23 mouse cellular contexts compared by ENCODE assay signal in genomic region chr5:137173967-137174366, GRCm38 (mm10). TPM values are rescaled to one million over a fixed set of nuclear protein-coding genes. Genes with fewer than 3 reads are reported as not detected.
A peak's percentile ranks its signal among the peaks of the same experiment; 100 is the strongest.
DNase-seq lines count a peak whose midpoint lies in the region; ATAC-seq and TF ChIP-seq lines count a peak whose summit lies in the region.
"Had no signal": no experiment of that assay in that cellular context is flagged by ENCODE, and none has a peak within 500 bp of the region (broad histone marks: within the 10 kb centered on the region; RNA-seq: fewer than 3 reads in every experiment).

No protein-coding gene starts in this region.

- H3K4me2 ChIP-seq in intestine, embryonic 14.5 days (ENCODE audit: low read length), result no peak overlapping the region
- no peak overlapping the region for H3K4me2 ChIP-seq in intestine, postnatal 0 days (replicated peaks; ENCODE audit: low read depth)
- H3K4me2 ChIP-seq in intestine, embryonic 15.5 days (replicated peaks), result no peak overlapping the region
- no peak overlapping the region for H3K4me2 ChIP-seq in forebrain, embryonic 11.5 days (ENCODE audit: low read depth, low read length, severe bottlenecking)
- H3K4me2 ChIP-seq: embryonic facial prominence, embryonic 12.5 days; forebrain, embryonic 12.5 days had no signal

- no peaks in the 10 kb centered on the region for H3K9me3 ChIP-seq in intestine, embryonic 14.5 days (ENCODE audit: control insufficient read depth, low read length)
- no peaks in the 10 kb centered on the region for H3K9me3 ChIP-seq in intestine, postnatal 0 days (ENCODE audit: control insufficient read depth)
- no peaks in the 10 kb centered on the region for H3K9me3 ChIP-seq in intestine, embryonic 15.5 days
- H3K9me3 ChIP-seq in forebrain, embryonic 11.5 days (ENCODE audit: control insufficient read depth, low read length), result no peaks in the 10 kb centered on the region
- H3K9me3 ChIP-seq: embryonic facial prominence, embryonic 10.5 days; embryonic facial prominence, embryonic 12.5 days had no signal

- no peak overlapping the region for H3K27ac ChIP-seq in intestine, embryonic 14.5 days (ENCODE audit: low read depth)
- no peak overlapping the region for H3K27ac ChIP-seq in intestine, postnatal 0 days (ENCODE audit: low read depth, low read length)
- H3K27ac ChIP-seq in intestine, embryonic 15.5 days, result no peak overlapping the region
- no peak overlapping the region for H3K27ac ChIP-seq in forebrain, embryonic 11.5 days (ENCODE audit: low read depth, low read length)
- H3K27ac ChIP-seq: embryonic facial prominence, embryonic 10.5 days; embryonic facial prominence, embryonic 12.5 days; forebrain, embryonic 12.5 days had no signal

- peak; percentile 18 for DNase-seq in intestine, embryonic 14.5 days (ENCODE audit: low spot score)
- DNase-seq in forebrain, embryonic 11.5 days (ENCODE audit: low spot score), result no peak
- no peak for DNase-seq in frontal cortex, postnatal 14 days (ENCODE audit: low spot score in 2 of 2)
- DNase-seq: adrenal gland, adult 8-10 months; adrenal gland, postnatal 14 days; adrenal gland, postnatal 36 days; cerebellum, adult 11-12 months; cerebellum, adult 2 months; cerebellum, adult 9-10 months; cerebellum, postnatal 10 days; cerebellum, postnatal 25 days had no signal

- ATAC-seq in intestine, embryonic 14.5 days (replicated peaks; ENCODE audit: low FRiP score, low TSS enrichment, low read depth), result no peak
- ATAC-seq in intestine, postnatal 0 days, result no peak
- peak; percentile 69 for ATAC-seq in intestine, embryonic 15.5 days
- ATAC-seq in forebrain, embryonic 11.5 days (replicated peaks; ENCODE audit: low FRiP score), result no peak
- ATAC-seq: activated CD4-positive, CD25-positive, alpha-beta regulatory T cell, adult 4 months; forebrain, embryonic 14.5 days; forebrain, embryonic 16.5 days; Patski had no signal

- H3K36me3 ChIP-seq in intestine, embryonic 14.5 days (ENCODE audit: control insufficient read depth, insufficient read depth, low read length), result no peaks in the 10 kb centered on the region
- H3K36me3 ChIP-seq in intestine, postnatal 0 days (ENCODE audit: control insufficient read depth, insufficient read depth), result no peaks in the 10 kb centered on the region
- H3K36me3 ChIP-seq in intestine, embryonic 15.5 days, result no peaks in the 10 kb centered on the region
- no peaks in the 10 kb centered on the region for H3K36me3 ChIP-seq in forebrain, embryonic 11.5 days (ENCODE audit: control insufficient read depth, insufficient read depth, low read length)
- H3K36me3 ChIP-seq: embryonic facial prominence, embryonic 10.5 days; embryonic facial prominence, embryonic 12.5 days; forebrain, embryonic 12.5 days had no signal

- H3K9ac ChIP-seq in intestine, embryonic 14.5 days (ENCODE audit: low read length), result no peak overlapping the region
- no peak overlapping the region for H3K9ac ChIP-seq in intestine, postnatal 0 days (ENCODE audit: low read depth, low read length)
- no peak overlapping the region for H3K9ac ChIP-seq in intestine, embryonic 15.5 days
- H3K9ac ChIP-seq in forebrain, embryonic 11.5 days (ENCODE audit: low read length), result no peak overlapping the region
- H3K9ac ChIP-seq: embryonic facial prominence, embryonic 12.5 days; forebrain, embryonic 12.5 days had no signal

- H3K4me1 ChIP-seq in intestine, embryonic 14.5 days (replicated peaks; ENCODE audit: control insufficient read depth, insufficient read depth, low read length), result no peaks in the 10 kb centered on the region
- H3K4me1 ChIP-seq in intestine, postnatal 0 days (replicated peaks; ENCODE audit: control insufficient read depth, insufficient read depth, low read length), result peaks cover 6% of the 10 kb centered on the region; the same call in 1 of the 2 replicates
- H3K4me1 ChIP-seq in intestine, embryonic 15.5 days (replicated peaks), result no peaks in the 10 kb centered on the region
- no peaks in the 10 kb centered on the region for H3K4me1 ChIP-seq in forebrain, embryonic 11.5 days (replicated peaks; ENCODE audit: control insufficient read depth, insufficient read depth, low read length)
- H3K4me1 ChIP-seq: embryonic facial prominence, embryonic 12.5 days; forebrain, embryonic 12.5 days had no signal

- TF ChIP-seq CTCF in intestine, postnatal 0 days (IDR thresholded peaks at IDR 0.05; ENCODE audit: low read depth), result no peak

- WGBS in intestine, embryonic 14.5 days, result 45% methylated on average over 6 of the region's 6 CpGs
- WGBS in intestine, postnatal 0 days, result 40% methylated on average over 6 of the region's 6 CpGs
- WGBS in intestine, embryonic 15.5 days, result 49% methylated on average over 6 of the region's 6 CpGs
- WGBS in forebrain, embryonic 11.5 days, result 87% methylated on average over 6 of the region's 6 CpGs

- no peaks in the 10 kb centered on the region for H3K27me3 ChIP-seq in intestine, embryonic 14.5 days (replicated peaks; ENCODE audit: control insufficient read depth, insufficient read depth, low read length)
- H3K27me3 ChIP-seq in intestine, postnatal 0 days (replicated peaks; ENCODE audit: control insufficient read depth, insufficient read depth, low read length), result no peaks in the 10 kb centered on the region
- no peaks in the 10 kb centered on the region for H3K27me3 ChIP-seq in intestine, embryonic 15.5 days (replicated peaks)
- H3K27me3 ChIP-seq in forebrain, embryonic 11.5 days (ENCODE audit: control insufficient read depth, insufficient read depth, low read length), result no peaks in the 10 kb centered on the region
- H3K27me3 ChIP-seq: embryonic facial prominence, embryonic 12.5 days had no signal

- no peak overlapping the region for H3K4me3 ChIP-seq in intestine, embryonic 14.5 days (ENCODE audit: low read depth, low read length)
- H3K4me3 ChIP-seq in intestine, postnatal 0 days (ENCODE audit: low read depth, low read length), result no peak overlapping the region
- no peak overlapping the region for H3K4me3 ChIP-seq in intestine, embryonic 15.5 days (replicated peaks)
- H3K4me3 ChIP-seq in forebrain, embryonic 11.5 days (ENCODE audit: low read depth, low read length), result no peak overlapping the region
- H3K4me3 ChIP-seq: embryonic facial prominence, embryonic 10.5 days; embryonic facial prominence, embryonic 12.5 days; forebrain, embryonic 12.5 days had no signal

RNA-seq across cellular contexts. Expression of gene Muc3, which starts 24.8 kb away (rescaled TPM):
- polyA plus RNA-seq in intestine, embryonic 14.5 days (2014; fragmentation: Nextera tagmentation; extraction: Ambion mirVana), result 0.81 and 1.3 TPM in 2 replicates
- polyA plus RNA-seq in intestine, postnatal 0 days (2015; fragmentation: Nextera tagmentation; extraction: Ambion mirVana), result 42.9 and 45.0 TPM in 2 replicates
- polyA plus RNA-seq in intestine, embryonic 15.5 days (2015; fragmentation: Nextera tagmentation; extraction: Ambion mirVana), result 3.8 and 4.6 TPM in 2 replicates
- polyA plus RNA-seq in forebrain, embryonic 11.5 days (2014; fragmentation: Nextera tagmentation; extraction: Ambion mirVana), result not detected in 2 replicates
- polyA plus RNA-seq: C2C12; cerebellum, adult 2 months; cortical plate, adult 2 months; embryonic facial prominence, embryonic 10.5 days; embryonic facial prominence, embryonic 12.5 days; embryonic facial prominence, embryonic 14.5 days; forebrain, embryonic 12.5 days; forebrain, embryonic 14.5 days; forebrain, embryonic 16.5 days; Patski had no signal

RNA-seq across cellular contexts. Expression of gene Muc3a, which starts 38.2 kb away (rescaled TPM):
- polyA plus RNA-seq in intestine, embryonic 14.5 days (2014; fragmentation: Nextera tagmentation; extraction: Ambion mirVana), result 2.2 and 2.4 TPM in 2 replicates
- polyA plus RNA-seq in intestine, postnatal 0 days (2015; fragmentation: Nextera tagmentation; extraction: Ambion mirVana), result 17.1 and 18.0 TPM in 2 replicates
- 15.3 and 15.4 TPM in 2 replicates for polyA plus RNA-seq in intestine, embryonic 15.5 days (2015; fragmentation: Nextera tagmentation; extraction: Ambion mirVana)
- not detected in 2 replicates for polyA plus RNA-seq in forebrain, embryonic 11.5 days (2014; fragmentation: Nextera tagmentation; extraction: Ambion mirVana)
- polyA plus RNA-seq: C2C12; embryonic facial prominence, embryonic 10.5 days; forebrain, embryonic 12.5 days; forebrain, embryonic 16.5 days; Patski had no signal

RNA-seq across cellular contexts. Expression of gene Trim56, which starts 58.0 kb away (rescaled TPM):
- 8.5 and 9.7 TPM in 2 replicates for polyA plus RNA-seq in intestine, embryonic 14.5 days (2014; fragmentation: Nextera tagmentation; extraction: Ambion mirVana)
- polyA plus RNA-seq in intestine, postnatal 0 days (2015; fragmentation: Nextera tagmentation; extraction: Ambion mirVana), result 7.3 and 7.7 TPM in 2 replicates
- 7.5 and 8.4 TPM in 2 replicates for polyA plus RNA-seq in intestine, embryonic 15.5 days (2015; fragmentation: Nextera tagmentation; extraction: Ambion mirVana)
- polyA plus RNA-seq in forebrain, embryonic 11.5 days (2014; fragmentation: Nextera tagmentation; extraction: Ambion mirVana), result 6.2 and 7.6 TPM in 2 replicates
